Mouse (Mus musculus) forebrain, embryonic 14.5 days (tissue): ENCODE results near the gene Arf3. TPM values are rescaled to one million over a fixed set of nuclear protein-coding genes. Genes with fewer than 3 reads are reported as not detected.

Source experiments
- ATAC-seq: fragments of 200-750 bp; cut with Nextera tagmentation; 2 replicates; pipeline ENCODE4 v1.8.0; 2017; ENCODE audit warnings: mild to moderate bottlenecking, moderate library complexity
- DNase-seq: peaks from one replicate; pipeline ENCODE4 v3.0.0-alpha.2; 2015; ENCODE audit warnings: low spot score
- H3K27ac ChIP-seq: fragments of 300-500 bp; sonication (generic); 2 replicates; pipeline ENCODE4 v1.5.1; 2014; ENCODE audit warnings: low read depth, mild to moderate bottlenecking, control low read depth, low read length, moderate library complexity
- H3K27me3 ChIP-seq: fragments of 300-500 bp; sonication (generic); replicated peaks from 2 replicates; pipeline ENCODE4 v1.6.1; 2014; ENCODE audit warnings: low read length, control low read depth, mixed read lengths; ENCODE audit not compliant: control insufficient read depth, insufficient read depth
- H3K36me3 ChIP-seq: fragments of 300-500 bp; sonication (generic); 2 replicates; pipeline ENCODE4 v1.6.1; 2014; ENCODE audit warnings: low read length, control low read depth; ENCODE audit not compliant: control insufficient read depth, insufficient read depth
- H3K4me1 ChIP-seq: fragments of 300-500 bp; sonication (generic); 2 replicates; pipeline ENCODE4 v1.6.1; 2014; ENCODE audit warnings: antibody characterized with exemption, low read length, control low read depth; ENCODE audit not compliant: control insufficient read depth, insufficient read depth
- H3K4me2 ChIP-seq: fragments of 300-500 bp; sonication (generic); 2 replicates; pipeline ENCODE4 v1.6.1; 2014; ENCODE audit warnings: mild to moderate bottlenecking, control low read depth, low read length
- H3K4me3 ChIP-seq: fragments of 300-500 bp; sonication (generic); 2 replicates; pipeline ENCODE4 v1.5.1; 2014; ENCODE audit warnings: low read depth, low read length, control low read depth
- H3K9ac ChIP-seq: fragments of 300-500 bp; sonication (generic); 2 replicates; pipeline ENCODE4 v1.6.1; 2014; ENCODE audit warnings: mild to moderate bottlenecking, low read length, control low read depth, moderate library complexity
- H3K9me3 ChIP-seq: fragments of 300-500 bp; sonication (generic); replicated peaks from 2 replicates; pipeline ENCODE4 v1.6.1; 2016; ENCODE audit warnings: low read length, control low read depth, mixed read lengths; ENCODE audit not compliant: control insufficient read depth
- WGBS: fragments of 180-500 bp; shearing (Covaris S2); extraction: QIAGEN DNeasy Blood & Tissue Kit; methylation state at CpG from one replicate; pipeline ENCODE4 v1.1.7; 2014; 5-methylcytosine and 5-hydroxymethylcytosine counted together
- polyA plus RNA-seq: library from polyadenylated mRNA; unstranded; fragments of >200 nt; fragmentation: Nextera tagmentation; extraction: Ambion mirVana; gene quantifications from 2 replicates; pipeline ENCODE4 v1.2.1, GENCODE M21; 2014

The Arf3 gene
- polyA plus RNA-seq, 1 experiment from 2014 or later = 31.7 TPM

GRCm38 (mm10) chr15:98733370-98733769 is 29.6 kb downstream of the Arf3 start:
- ATAC-seq (no peak), DNase-seq (no peak)
- Histone ChIP-seq H3K9me3 (no peaks in the 10 kb centered on the region), H3K4me2 (no peak overlapping the region), H3K4me3 (no peak overlapping the region), H3K4me1 (no peaks in the 10 kb centered on the region), H3K36me3 (peaks cover 26% of the 10 kb centered on the region), H3K27ac (no peak overlapping the region), H3K9ac (no peak overlapping the region), H3K27me3 (peaks cover 5% of the 10 kb centered on the region; the same call in 1 of the 2 replicates)
- 81% methylated on average over 6 of the region's 6 CpGs for WGBS

DNA sequence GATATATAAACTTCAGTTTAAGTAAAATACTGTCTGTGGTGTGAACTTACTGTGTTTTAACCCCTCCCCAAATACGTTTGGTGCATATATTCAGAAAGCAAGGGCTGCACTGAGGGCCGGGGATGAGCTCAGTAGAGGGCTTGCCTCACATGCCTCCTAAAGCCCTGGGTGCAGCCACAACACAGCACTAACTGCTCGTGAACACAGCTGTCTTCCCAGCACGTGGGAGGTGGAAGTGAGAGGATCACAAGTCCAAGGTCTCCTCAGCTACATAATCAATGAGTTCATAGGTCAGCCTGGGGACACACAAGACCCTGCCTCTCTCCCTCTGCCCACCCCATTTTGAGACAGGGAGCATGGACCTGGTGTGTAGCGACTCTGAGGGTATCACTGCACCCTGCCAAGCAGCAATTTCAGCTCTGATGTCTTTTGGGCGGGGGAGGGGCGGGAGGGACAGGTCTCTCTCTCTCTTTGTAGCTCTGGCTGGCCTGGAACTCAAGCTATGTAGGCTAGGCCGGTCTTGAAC is 30.9 kb downstream of the Arf3 start:
- H3K9me3 ChIP-seq = no peaks in the 10 kb centered on the region
- DNase-seq (no peak), ATAC-seq (no peak)
- H3K4me3 ChIP-seq = no peak overlapping the region
- peaks cover 8% of the 10 kb centered on the region for H3K4me1 ChIP-seq
- H3K36me3 ChIP-seq = peaks cover 19% of the 10 kb centered on the region
- no peak overlapping the region for H3K27ac ChIP-seq
- no peak overlapping the region for H3K9ac ChIP-seq
- H3K27me3 ChIP-seq = peaks cover 5% of the 10 kb centered on the region; the same call in 1 of the 2 replicates
- H3K4me2 ChIP-seq = no peak overlapping the region
- WGBS = 71% methylated on average over 8 of the region's 8 CpGs

DNA sequence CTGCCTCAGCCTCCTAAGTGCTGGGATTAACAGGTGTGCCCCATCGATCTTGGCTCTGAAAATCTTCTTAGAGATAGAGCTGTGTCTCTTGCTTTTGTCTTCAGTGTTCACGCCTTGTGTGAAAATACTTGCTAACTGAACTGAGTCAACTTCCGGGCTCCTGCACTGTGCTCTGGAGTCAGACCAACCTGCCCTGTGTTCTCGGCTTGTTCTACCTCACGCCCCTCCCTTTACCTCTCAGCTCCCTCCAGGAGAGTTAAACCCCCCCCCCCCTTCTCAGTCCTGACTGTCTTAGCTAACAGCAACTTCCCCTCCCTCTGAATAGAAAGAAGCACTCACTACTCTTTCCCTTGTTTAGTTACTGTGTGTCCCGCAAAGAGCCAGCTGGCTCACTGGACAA is 32.2 kb downstream of the Arf3 start:
- Histone ChIP-seq H3K4me1 (peaks cover 11% of the 10 kb centered on the region), H3K4me2 (no peak overlapping the region), H3K4me3 (no peak overlapping the region), H3K9ac (no peak overlapping the region), H3K27ac (no peak overlapping the region), H3K9me3 (no peaks in the 10 kb centered on the region), H3K36me3 (peaks cover 8% of the 10 kb centered on the region), H3K27me3 (peaks cover 8% of the 10 kb centered on the region; the same call in 1 of the 2 replicates)
- ATAC-seq = no peak
- DNase-seq = no peak
- WGBS = 86% methylated on average over 6 of the region's 6 CpGs

DNA sequence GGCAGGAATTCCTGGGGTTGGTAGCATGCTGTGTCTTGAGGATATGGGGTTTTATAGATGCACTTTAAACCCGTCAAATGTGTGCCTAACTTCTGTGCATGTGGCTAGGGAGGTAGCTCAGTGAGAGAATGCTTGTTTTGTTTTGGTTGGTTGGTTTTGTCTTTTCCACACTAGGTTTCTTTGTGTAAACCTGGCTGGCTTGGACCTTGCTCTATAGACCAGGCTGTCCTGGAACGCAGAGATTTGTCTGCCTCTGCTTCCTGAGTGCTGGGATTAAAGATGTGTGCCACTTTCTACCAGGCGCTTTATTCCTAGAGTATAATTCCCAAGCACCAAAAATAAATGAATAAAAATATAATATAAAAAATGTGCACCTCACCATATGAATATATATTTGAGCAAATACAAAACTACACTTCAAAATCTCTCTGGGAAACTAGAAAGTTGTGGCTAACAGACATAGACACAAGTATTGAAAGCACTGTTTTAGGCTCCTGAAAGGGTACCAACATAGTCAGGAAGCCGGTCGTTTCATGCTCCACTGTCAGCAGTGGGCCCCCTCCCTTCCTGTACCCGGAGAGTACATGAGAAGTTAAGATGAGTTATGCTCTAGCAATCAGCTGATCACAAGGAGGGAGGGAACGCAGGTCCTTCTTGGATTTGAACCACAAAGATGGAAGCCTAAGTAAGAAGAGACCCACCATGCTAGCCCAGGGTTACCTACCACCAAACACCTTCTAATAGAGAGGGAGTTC is 33.0 kb downstream of the Arf3 start:
- ATAC-seq (no peak), DNase-seq (no peak)
- no peak overlapping the region for H3K4me2 ChIP-seq
- no peaks in the 10 kb centered on the region for H3K9me3 ChIP-seq
- peaks cover 11% of the 10 kb centered on the region for H3K4me1 ChIP-seq
- H3K27me3 ChIP-seq = peaks cover 8% of the 10 kb centered on the region; the same call in 1 of the 2 replicates
- WGBS = 79% methylated on average over 7 of the region's 7 CpGs
- no peak overlapping the region for H3K4me3 ChIP-seq
- no peak overlapping the region for H3K9ac ChIP-seq
- no peak overlapping the region for H3K27ac ChIP-seq
- H3K36me3 ChIP-seq = 0 out of 2 replicates have a peak, but pooled peaks cover 4% of the 10 kb centered on the region

GRCm38 (mm10) chr15:98728366-98728765 is 34.6 kb downstream of the Arf3 start:
- 45% methylated on average over 9 of the region's 9 CpGs for WGBS
- no peak overlapping the region for H3K4me3 ChIP-seq

GRCm38 (mm10) chr15:98727443-98728321 is 35.3 kb downstream of the Arf3 start, which contains the start of gene Fkbp11:
Gene Fkbp11 (minus strand): TSS chr15:98728198.
- H3K4me2 ChIP-seq = peak within 1 kb of the TSS; percentile 90
- H3K27ac ChIP-seq = no peak within 1 kb of the TSS
- no peaks in the 10 kb centered on the region for H3K9me3 ChIP-seq
- DNase-seq (peak; percentile 58), ATAC-seq (peak; percentile 77)
- H3K36me3 ChIP-seq = no peaks in the 10 kb centered on the region
- H3K4me3 ChIP-seq = peak within 1 kb of the TSS; percentile 38
- H3K4me1 ChIP-seq = peaks cover 11% of the 10 kb centered on the region
- peak within 1 kb of the TSS; percentile 55 for H3K9ac ChIP-seq
- WGBS = under 1% methylated on average over 39 of the region's 39 CpGs
- H3K27me3 ChIP-seq = peaks cover 12% of the 10 kb centered on the region; the same call in 1 of the 2 replicates

More at GRCm38 (mm10) chr15:98728366-98728765, 34.6 kb downstream of the Arf3 start:
- Histone ChIP-seq H3K4me1 (peaks cover 11% of the 10 kb centered on the region), H3K36me3 (no peaks in the 10 kb centered on the region), H3K4me2 (peak overlapping the region; percentile 90), H3K27me3 (peaks cover 10% of the 10 kb centered on the region; the same call in 1 of the 2 replicates), H3K9me3 (no peaks in the 10 kb centered on the region), H3K27ac (no peak overlapping the region), H3K9ac (no peak overlapping the region)
- ATAC-seq = no peak
- no peak for DNase-seq

GRCm38 (mm10) chr15:98726746-98727145 is 36.3 kb downstream of the Arf3 start:
- ATAC-seq (no peak), DNase-seq (no peak)
- peaks cover 14% of the 10 kb centered on the region for H3K4me1 ChIP-seq
- WGBS = 49% methylated on average over 7 of the region's 7 CpGs
- peak overlapping the region; percentile 90 for H3K4me2 ChIP-seq
- H3K27ac ChIP-seq = no peak overlapping the region
- peaks cover 12% of the 10 kb centered on the region; the same call in 1 of the 2 replicates for H3K27me3 ChIP-seq
- no peaks in the 10 kb centered on the region for H3K36me3 ChIP-seq
- no peaks in the 10 kb centered on the region for H3K9me3 ChIP-seq
- no peak overlapping the region for H3K4me3 ChIP-seq
- peak overlapping the region; percentile 55; the same call in 1 of the 2 replicates for H3K9ac ChIP-seq

GRCm38 (mm10) chr15:98726079-98726478 is 36.9 kb downstream of the Arf3 start:
- DNase-seq (no peak), ATAC-seq (no peak)
- Histone ChIP-seq H3K9me3 (no peaks in the 10 kb centered on the region), H3K36me3 (no peaks in the 10 kb centered on the region), H3K4me2 (no peak overlapping the region), H3K27ac (no peak overlapping the region), H3K4me1 (peaks cover 16% of the 10 kb centered on the region), H3K9ac (no peak overlapping the region), H3K4me3 (no peak overlapping the region), H3K27me3 (peaks cover 12% of the 10 kb centered on the region; the same call in 1 of the 2 replicates)
- WGBS = 74% methylated on average over 4 of the region's 4 CpGs
